Mouse (Mus musculus): ENCODE data around the gene F2.
"Not testable (repeated sequence)": the region's sequence is repeated elsewhere in the genome, so short reads cannot be mapped to it uniquely, and the experiment has no call there.

DNA sequence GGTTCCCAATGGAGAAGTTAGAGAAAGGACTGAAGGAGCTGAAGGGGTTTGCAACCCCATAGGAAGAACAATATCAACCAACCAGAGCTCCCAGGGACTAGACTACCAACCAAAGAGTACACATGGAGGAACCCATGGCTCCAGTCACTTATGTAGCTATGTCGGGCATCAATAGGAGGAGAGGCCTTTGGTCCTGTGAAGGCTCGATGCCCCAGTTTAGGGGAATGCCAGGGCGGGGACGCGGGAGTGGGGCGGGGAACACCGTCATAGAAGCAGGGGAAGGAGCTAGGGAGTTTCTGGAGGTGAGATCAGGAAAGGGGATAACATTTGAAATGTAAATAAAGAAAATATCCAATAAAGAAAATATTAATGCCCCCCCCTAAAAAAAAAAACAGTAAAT lies 12.8 kb downstream of the F2 start:
- not testable (repeated sequence) for TF ChIP-seq GATA1 (IDR thresholded peaks at IDR 0.05; ENCODE audit: borderline replicate concordance, low read length); FLI1 (IDR thresholded peaks at IDR 0.05; ENCODE audit: low read length)
